Mouse (Mus musculus) erythroblast, embryonic 14.5 days (primary cell): ENCODE results near the gene Plod1.

ENCODE experiments used
- GATA1 ChIP-seq: IDR thresholded peaks from 2 replicates; pipeline ENCODE4 v1.6.1; 2012; ENCODE audit warnings: low read length, inconsistent platforms, mixed read lengths
- TAL1 ChIP-seq: IDR thresholded peaks from 3 replicates; pipeline ENCODE4 v1.6.1; 2012; ENCODE audit warnings: low read length, inconsistent platforms, mixed read lengths

- no peak for TF ChIP-seq GATA1
- TF ChIP-seq TAL1: no peak
Observed at GRCm38 (mm10) chr4:147866056-147866455, 70.5 kb downstream of the Plod1 start.
